Mouse (Mus musculus) C2C12 (cell line): ENCODE results near the gene Necab2.

Experiments
- CTCF ChIP-seq: IDR thresholded peaks from one replicate; pipeline ENCODE4 v1.5.1; 2011; ENCODE audit not compliant: control insufficient read depth, insufficient read depth, insufficient read length
- MAX ChIP-seq: IDR thresholded peaks from one replicate; pipeline ENCODE4 v1.6.1; 2011; ENCODE audit warnings: mild to moderate bottlenecking, control low read depth
- MYOG ChIP-seq: IDR thresholded peaks from one replicate; pipeline ENCODE4 v1.6.1; 2011; ENCODE audit not compliant: control insufficient read depth, insufficient read length; ENCODE audit errors: extremely low read depth

DNA sequence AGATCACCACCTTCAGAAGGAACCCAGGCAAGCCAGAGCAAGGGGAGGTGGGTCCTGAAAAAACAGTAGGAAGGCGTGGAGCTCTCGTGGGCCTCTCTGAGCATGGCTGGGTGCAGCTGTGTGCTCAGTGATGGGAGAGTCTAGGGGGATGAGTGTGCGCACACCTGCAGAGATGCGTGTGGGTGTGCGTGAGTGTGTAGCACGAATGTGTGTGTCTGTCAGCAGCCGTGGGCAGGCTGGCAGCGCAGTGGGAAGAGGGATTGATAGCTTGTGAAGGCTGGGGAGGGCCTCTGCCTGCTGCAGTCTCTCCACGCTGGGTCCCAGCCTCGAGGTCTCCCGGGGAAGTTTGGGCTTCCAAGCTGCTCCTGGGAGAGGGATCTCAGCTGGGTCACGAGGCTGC is 3.1 kb downstream of the Necab2 start:
- TF ChIP-seq CTCF = no peak
- no peak for TF ChIP-seq MAX
- no peak for TF ChIP-seq MYOG
